Mouse (Mus musculus) telencephalon, adult 2 months (tissue): Measurements from ENCODE around the gene Mertk.

ENCODE experiments used
- DNase-seq: peaks from one replicate; pipeline ENCODE4 v3.0.0-alpha.2; 2011; ENCODE audit warnings: low read depth, low spot score

The Mertk gene

GRCm38 (mm10) chr2:128722106-128722710 is 23.5 kb downstream of the Mertk start:
- no peak for DNase-seq

DNA sequence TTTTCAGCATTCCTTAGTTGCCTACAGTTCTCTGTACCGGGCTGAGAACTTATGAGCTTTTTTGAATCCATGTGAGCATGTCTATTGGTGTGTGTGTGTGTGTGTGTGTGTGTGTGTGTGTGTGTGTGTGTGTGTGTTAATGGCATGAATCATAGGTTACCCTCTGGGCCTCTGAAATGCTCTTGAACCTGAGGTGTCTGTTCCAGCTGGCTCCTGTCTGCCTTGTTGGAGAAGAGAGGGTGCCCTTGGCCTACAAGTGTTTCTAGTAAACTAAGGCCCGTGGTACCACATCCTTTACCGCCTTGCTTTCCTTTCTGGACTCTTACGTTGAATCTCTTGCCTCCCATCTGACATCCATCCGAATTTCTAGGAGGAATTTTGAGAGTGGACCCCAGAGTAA is 27.3 kb downstream of the Mertk start:
- no peak for DNase-seq

DNA sequence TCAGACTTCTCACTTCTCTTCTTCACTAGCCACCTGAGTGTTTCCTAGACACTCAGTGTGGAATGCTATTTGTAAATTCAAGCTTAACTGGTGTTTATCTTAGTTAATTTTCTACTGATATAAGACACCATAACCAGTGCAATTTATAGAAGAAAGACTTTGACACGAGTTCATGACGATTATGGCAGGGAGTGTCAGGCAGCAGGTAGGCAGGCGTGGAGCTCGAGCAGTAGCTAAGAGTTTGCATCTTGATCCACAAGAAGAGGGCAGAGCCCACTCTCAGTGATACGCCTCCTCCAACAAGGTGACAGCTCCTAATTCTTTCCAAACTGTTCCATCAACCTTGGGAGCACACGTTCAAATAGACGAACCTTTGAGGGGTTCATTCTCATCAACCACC is 27.9 kb downstream of the Mertk start:
- DNase-seq: no peak

DNA sequence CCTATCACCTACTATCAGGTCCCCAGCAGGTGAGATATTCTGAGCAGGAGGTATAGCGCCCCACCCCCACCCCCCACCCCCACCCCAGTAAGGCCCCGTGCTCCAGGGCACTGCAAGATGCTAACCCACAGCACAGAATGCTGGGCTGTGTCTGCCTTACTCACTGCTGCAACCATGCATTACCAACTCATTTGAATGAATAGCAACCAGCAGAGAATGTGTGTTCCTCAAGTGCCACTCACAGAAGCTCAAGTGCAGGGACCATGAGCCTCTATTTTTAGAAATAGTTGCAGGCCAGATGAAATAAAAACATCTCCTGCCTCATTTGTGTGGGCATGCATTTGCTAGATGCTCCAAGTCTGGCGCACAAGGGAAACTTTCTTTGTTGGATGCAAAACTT is 28.8 kb downstream of the Mertk start:
- no peak for DNase-seq

- DNase-seq: no peak
Observed at GRCm38 (mm10) chr2:128728066-128728465, 29.3 kb downstream of the Mertk start.

- no peak for DNase-seq
Observed at GRCm38 (mm10) chr2:128729141-128729540, 30.4 kb downstream of the Mertk start.

- no peak for DNase-seq
Observed at GRCm38 (mm10) chr2:128731514-128731913, 32.8 kb downstream of the Mertk start.

- no peak for DNase-seq
Observed at GRCm38 (mm10) chr2:128731951-128732350, 33.2 kb downstream of the Mertk start.

- DNase-seq: no peak
Observed at GRCm38 (mm10) chr2:128735089-128735488, 36.3 kb downstream of the Mertk start.

- DNase-seq: no peak
Observed at GRCm38 (mm10) chr2:128737051-128737450, 38.3 kb downstream of the Mertk start.

DNA sequence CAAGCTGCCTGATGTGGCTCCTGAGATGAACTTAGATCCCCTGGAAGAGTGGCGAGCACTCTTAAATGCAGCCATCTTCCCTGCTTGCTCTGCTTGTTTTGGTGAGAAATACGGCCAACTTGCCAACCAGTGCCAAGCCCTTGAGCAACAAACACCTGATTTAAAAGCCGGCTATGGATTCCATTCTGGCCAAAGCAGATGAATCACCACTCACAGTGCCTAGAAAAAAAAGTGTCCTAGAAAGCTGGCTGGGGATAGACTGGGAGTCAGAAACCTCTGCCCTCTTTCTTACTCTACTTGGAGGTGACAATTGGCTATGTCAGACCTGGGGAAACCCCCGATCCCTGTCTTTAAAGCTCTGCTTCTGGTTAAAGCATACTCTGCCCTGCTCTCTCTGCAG is 39.0 kb downstream of the Mertk start:
- DNase-seq: no peak

GRCm38 (mm10) chr2:128738725-128739258 is 40.0 kb downstream of the Mertk start:
- no peak for DNase-seq

DNA sequence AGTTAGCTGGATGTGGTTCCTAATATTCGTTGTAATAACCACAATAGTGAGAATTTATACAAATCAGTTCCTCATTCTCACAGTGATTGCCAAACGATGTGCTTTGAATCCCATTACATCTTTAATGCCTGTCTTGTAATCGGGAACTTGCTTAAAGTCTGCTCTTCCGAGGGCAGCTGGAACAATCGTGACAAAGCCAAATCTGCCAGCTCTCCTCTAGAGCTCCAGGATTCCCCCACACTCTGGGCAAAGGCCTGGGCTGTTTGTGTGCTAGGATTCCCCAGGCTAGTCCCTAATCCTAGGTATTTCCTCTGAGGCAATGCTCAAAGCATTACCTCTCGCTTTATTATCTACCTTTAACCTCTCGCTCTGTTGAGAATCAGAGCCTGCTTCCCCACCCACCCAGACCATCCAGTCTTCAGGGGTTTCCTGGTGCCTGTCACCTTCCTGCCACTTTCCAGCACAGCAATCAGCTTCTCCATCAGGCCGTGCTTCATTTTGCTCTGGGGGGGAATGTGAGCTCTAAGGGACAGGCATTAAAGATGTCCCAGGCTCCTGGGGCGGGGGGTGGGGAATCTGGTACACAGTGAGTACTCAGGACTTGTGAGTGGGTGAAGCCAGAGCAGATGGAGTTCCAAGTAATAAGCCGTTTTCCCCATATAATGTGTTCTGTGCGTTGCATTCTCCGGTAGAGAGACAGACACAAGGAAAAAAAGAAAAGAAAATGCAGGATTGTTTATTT is 47.3 kb downstream of the Mertk start:
- DNase-seq: peak; percentile 31

- DNase-seq: no peak
Observed at GRCm38 (mm10) chr2:128746621-128747151, 47.9 kb downstream of the Mertk start.

- DNase-seq: no peak
Observed at GRCm38 (mm10) chr2:128747433-128748028, 48.8 kb downstream of the Mertk start.

DNA sequence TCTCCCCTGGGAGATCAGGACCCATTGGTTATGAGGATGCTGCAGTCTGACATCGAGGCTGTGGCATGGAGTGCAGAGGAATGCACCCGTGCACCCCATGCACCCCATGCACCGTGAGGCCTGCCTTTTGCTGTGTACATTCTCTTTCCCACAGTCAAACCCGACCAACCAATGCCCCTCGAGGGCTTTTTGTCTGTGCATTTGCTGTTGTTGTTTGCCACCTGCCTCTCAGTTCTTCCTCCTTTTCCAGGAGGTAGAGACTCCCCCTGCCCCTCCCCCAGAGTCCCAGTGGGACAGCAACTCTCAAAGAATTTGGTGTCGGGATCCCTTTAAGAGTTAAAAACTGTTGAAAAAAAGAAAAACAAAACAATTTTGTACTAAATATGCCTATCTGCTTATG is 49.4 kb downstream of the Mertk start:
- DNase-seq: no peak

- DNase-seq: no peak
Observed at GRCm38 (mm10) chr2:128751030-128751429, 52.3 kb downstream of the Mertk start.

DNA sequence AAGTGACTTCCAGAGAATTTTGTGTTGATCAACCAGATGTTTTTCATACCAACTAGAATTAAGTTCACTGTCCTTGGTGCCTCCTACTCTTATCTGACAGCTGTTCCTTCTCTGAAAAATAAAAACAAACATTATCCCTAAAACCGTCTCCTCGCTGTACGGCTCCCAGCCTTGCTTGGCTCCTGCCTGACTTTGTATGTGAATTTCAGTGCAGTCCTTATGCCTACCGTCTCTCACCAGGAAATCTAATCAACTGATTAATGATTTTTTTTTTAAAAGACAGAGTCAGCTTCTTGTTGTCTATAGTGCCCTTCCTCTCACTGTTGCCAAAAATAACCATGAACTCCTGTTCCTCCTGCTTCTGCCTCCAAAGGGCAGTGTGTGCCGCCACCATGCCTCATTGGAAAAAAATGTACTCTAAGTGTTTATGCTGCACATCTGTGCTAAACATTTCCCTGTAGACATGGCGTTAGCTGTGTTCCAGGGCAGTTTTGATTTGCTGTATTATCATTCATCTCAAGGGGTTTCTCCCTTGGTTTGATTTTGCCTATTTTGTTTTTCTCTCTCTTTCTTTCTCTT is 54.6 kb downstream of the Mertk start:
- no peak for DNase-seq

DNA sequence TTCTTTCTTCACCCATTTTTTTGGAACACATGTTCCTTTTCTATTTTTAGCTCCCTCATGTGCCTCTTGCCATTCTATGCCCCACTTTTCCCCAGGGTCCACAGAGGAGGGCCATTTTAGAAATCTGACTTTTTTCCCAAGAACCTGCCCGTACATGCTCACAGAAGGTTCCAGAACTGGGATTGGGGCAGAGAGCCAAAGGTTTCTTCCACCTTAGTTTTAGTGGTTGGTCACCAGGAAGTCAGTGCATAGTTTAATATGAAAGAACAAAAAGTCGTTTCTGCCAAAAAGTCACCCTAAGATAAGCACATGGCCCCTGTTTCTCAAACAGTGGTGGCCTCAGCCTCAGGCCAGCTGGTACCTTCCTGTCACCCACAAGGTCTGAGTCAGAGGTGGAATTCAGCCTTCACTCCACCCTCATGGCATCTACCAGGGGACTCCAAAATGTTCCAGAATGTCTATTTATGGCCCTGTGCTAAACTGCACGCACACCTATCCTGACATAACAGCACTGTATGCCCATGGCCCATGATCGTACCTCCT is 56.5 kb downstream of the Mertk start:
- no peak for DNase-seq

- DNase-seq: no peak
Observed at GRCm38 (mm10) chr2:128758724-128759340, 60.1 kb downstream of the Mertk start.

- no peak for DNase-seq
Observed at GRCm38 (mm10) chr2:128762008-128762407, 63.3 kb downstream of the Mertk start.
